Mouse (Mus musculus) brown adipose tissue, adult 24 weeks (tissue): ENCODE measurements at regions not wholly inside any gene's neighbourhood (a gene's known extent, or its start where the extent isn't known, plus 50 kb on each side); places are given as distances from the start of the nearest gene placed in this dataset.

Experiments
- H3K27ac ChIP-seq: fragments of 200-500 bp; replicated peaks from 2 replicates; pipeline ENCODE4 v1.5.1; 2012; ENCODE audit warnings: low read depth, mild to moderate bottlenecking, low read length
- H3K4me1 ChIP-seq: fragments of 200-500 bp; 2 replicates; pipeline ENCODE4 v1.6.1; 2012; ENCODE audit warnings: low read length, mixed read lengths; ENCODE audit not compliant: control insufficient read depth, insufficient read depth, insufficient read length
- H3K4me3 ChIP-seq: fragments of 200-500 bp; 2 replicates; pipeline ENCODE4 v1.5.1; 2012; ENCODE audit warnings: low read depth, mild to moderate bottlenecking, low read length, moderate library complexity; ENCODE audit not compliant: insufficient read depth

GRCm38 (mm10) chr3:121618561-121618960 lies 52.0 kb upstream of the 4930432M17Rik start:
- Histone ChIP-seq H3K4me1 (no peaks in the 10 kb centered on the region), H3K4me3 (no peak overlapping the region), H3K27ac (no peak overlapping the region)

- Histone ChIP-seq H3K4me3 (no peak overlapping the region), H3K27ac (no peak overlapping the region), H3K4me1 (no peaks in the 10 kb centered on the region)
Observed at GRCm38 (mm10) chr3:121618161-121618560, 52.4 kb upstream of the 4930432M17Rik start.

GRCm38 (mm10) chr3:121617351-121617750 lies 53.2 kb upstream of the 4930432M17Rik start:
- Histone ChIP-seq H3K27ac (no peak overlapping the region), H3K4me3 (no peak overlapping the region)

GRCm38 (mm10) chr3:121616075-121616474 lies 54.5 kb upstream of the 4930432M17Rik start:
- H3K4me3 ChIP-seq: no peak overlapping the region
- H3K27ac ChIP-seq: no peak overlapping the region
- H3K4me1 ChIP-seq: no peaks in the 10 kb centered on the region

More at GRCm38 (mm10) chr3:121617351-121617750, 53.2 kb upstream of the 4930432M17Rik start:
- no peaks in the 10 kb centered on the region for H3K4me1 ChIP-seq

DNA sequence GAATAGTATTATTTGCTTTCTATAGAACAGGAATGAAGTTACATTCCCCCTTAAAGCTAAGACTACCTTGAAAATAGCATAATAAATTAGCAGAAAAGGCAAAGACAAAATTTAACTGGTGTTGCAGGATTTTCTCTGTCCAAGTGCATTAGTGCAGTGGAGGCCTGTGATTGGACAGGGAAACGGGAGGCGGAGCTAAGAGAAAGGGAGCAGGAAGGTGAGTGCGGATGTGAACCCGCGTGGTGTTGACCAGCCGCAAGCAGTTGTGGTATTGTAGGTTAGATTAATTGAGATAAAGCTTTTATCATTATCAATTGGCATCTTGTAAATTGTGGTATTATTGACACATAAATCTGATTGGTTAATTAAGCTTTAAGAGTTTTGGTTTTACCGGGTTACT lies 55.8 kb upstream of the 4930432M17Rik start:
- Histone ChIP-seq H3K27ac (no peak overlapping the region), H3K4me3 (no peak overlapping the region), H3K4me1 (no peaks in the 10 kb centered on the region)

DNA sequence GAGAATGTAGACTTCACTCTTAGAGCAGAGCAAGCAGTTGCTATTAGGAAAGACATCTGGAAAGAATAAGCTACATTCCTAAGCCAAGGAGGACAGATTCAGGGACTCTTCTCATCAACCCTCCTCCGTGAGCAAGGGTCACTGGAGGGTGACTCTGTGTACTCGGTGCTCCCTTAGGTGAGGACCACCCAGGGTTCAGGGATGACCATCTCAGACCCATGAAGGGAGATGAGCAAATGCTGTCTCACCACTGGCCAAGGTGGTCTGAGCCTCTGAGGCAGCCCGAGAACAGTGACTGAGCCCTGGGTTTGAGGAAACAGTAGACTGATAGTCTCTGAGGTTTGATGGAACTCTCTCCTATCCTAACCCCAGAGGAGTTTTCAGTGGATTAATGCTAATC lies 57.3 kb upstream of the 4930432M17Rik start:
- Histone ChIP-seq H3K4me3 (no peak overlapping the region), H3K4me1 (no peaks in the 10 kb centered on the region), H3K27ac (no peak overlapping the region)

DNA sequence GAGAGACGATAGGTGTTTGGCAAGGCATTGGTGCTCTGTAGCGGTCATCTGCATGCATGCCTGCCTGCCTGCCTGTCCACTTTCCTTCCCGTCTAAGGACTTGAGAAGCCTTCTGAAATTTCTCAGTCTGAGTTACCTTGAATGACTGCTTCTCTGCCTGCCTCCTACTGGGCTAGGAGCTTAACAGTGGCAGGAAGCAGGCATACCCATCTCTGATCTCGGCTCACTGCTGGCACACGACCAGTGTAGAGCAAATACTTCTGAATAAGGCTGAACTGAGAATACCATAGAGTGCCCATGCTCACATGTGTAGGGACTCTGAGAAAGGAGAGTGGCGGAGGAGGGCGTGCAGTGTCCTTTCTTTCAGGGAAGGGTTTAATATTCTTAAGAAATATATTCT lies 60.7 kb upstream of the 4930432M17Rik start:
- H3K4me3 ChIP-seq: no peak overlapping the region
- no peak overlapping the region for H3K27ac ChIP-seq

DNA sequence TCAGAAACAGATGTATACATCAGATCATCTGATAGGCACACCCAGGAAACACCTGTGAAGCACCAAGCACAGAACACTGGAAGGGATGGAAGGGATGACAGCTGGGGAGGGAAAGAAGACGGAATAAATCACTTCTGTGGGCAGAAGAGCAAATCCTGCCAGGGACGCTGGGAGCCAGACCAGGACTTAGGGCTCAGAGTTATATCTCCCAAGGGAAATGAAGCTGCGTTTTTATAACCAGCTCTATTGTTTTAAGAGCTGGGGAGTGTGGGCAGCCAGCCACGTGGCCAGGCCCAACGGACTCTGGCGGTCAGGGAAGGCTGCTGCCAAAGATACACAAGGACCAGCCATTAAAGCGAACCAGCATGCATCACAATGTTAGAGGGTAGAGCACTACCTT lies 61.5 kb upstream of the 4930432M17Rik start:
- no peak overlapping the region for H3K4me3 ChIP-seq
- H3K27ac ChIP-seq: no peak overlapping the region
- no peaks in the 10 kb centered on the region for H3K4me1 ChIP-seq

More for the DNA sequence above, 60.7 kb upstream of the 4930432M17Rik start:
- H3K4me1 ChIP-seq: no peaks in the 10 kb centered on the region

GRCm38 (mm10) chr3:121604737-121605136 lies 65.8 kb upstream of the 4930432M17Rik start:
- H3K27ac ChIP-seq: no peak overlapping the region
- no peak overlapping the region for H3K4me3 ChIP-seq
- no peaks in the 10 kb centered on the region for H3K4me1 ChIP-seq

GRCm38 (mm10) chr3:121604081-121604480 lies 66.5 kb upstream of the 4930432M17Rik start:
- H3K4me3 ChIP-seq: no peak overlapping the region
- H3K27ac ChIP-seq: no peak overlapping the region
- no peaks in the 10 kb centered on the region for H3K4me1 ChIP-seq

GRCm38 (mm10) chr3:121602826-121603370 lies 67.7 kb upstream of the 4930432M17Rik start:
- Histone ChIP-seq H3K4me1 (no peaks in the 10 kb centered on the region), H3K4me3 (no peak overlapping the region), H3K27ac (peak overlapping the region; percentile 14; the same call in 1 of the 2 replicates)

GRCm38 (mm10) chr3:121602082-121602561 lies 68.4 kb upstream of the 4930432M17Rik start:
- no peak overlapping the region for H3K4me3 ChIP-seq
- 0 out of 2 replicates have a peak overlapping the region, but pooled peaks have one; percentile 50 for H3K27ac ChIP-seq
- no peaks in the 10 kb centered on the region for H3K4me1 ChIP-seq

- no peaks in the 10 kb centered on the region for H3K4me1 ChIP-seq
- no peak overlapping the region for H3K4me3 ChIP-seq
- H3K27ac ChIP-seq: no peak overlapping the region
Observed at GRCm38 (mm10) chr3:121600841-121601240, 68.6 kb upstream of the Slc44a3 start.

DNA sequence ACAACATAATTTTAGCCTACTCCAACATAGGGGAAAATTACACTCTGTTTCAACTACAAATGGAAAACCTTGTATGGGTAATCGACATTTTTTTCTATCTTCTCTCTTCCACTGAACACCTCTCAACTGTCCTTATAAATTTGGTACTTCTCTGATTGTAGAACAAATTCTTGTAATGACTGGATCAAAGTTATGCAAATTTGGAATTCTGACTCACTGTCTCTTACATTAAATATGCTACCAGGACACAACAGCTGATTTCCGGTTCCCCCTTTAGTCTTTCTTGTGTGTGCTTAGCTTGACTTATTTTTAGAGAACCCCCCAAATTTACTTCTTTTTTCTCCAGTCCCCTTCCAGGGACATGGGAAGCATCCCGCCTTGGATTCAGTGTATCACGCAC lies 68.2 kb upstream of the Slc44a3 start:
- Histone ChIP-seq H3K4me3 (no peak overlapping the region), H3K27ac (no peak overlapping the region), H3K4me1 (no peaks in the 10 kb centered on the region)

DNA sequence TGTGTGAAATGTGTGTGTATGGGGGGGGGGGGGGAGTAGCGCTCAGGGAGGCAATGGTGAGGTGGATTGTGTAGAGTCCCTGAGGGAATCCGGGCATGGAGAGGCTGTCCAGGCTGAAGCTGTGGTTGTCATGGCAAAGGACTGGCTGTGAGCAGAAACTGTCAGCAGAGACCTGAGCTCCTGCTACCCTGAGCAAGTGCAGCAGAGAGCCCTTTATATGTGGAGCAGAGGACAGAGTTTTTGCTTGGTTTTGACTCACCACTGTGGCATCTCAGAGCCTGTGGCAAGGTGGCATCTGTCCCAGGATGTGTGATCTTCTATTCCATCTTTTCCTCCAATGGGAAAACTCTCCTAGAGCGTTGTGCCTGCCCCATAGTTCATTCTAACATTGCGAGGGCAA lies 65.8 kb upstream of the Slc44a3 start:
- H3K4me1 ChIP-seq: no peaks in the 10 kb centered on the region
- H3K4me3 ChIP-seq: no peak overlapping the region
- no peak overlapping the region for H3K27ac ChIP-seq

GRCm38 (mm10) chr3:121597203-121597602 lies 65.0 kb upstream of the Slc44a3 start:
- H3K27ac ChIP-seq: no peak overlapping the region
- H3K4me3 ChIP-seq: no peak overlapping the region
- no peaks in the 10 kb centered on the region for H3K4me1 ChIP-seq
